Mouse (Mus musculus) heart, adult 2 months (tissue): Measurements from ENCODE around the gene Vps37d.
"Not testable (repeated sequence)": the region's sequence is repeated elsewhere in the genome, so short reads cannot be mapped to it uniquely, and the experiment has no call there.

Experiments
- CTCF ChIP-seq: fragments of 200-600 bp; IDR thresholded peaks from 2 replicates; pipeline ENCODE4 v1.8.1; 2022; ENCODE audit warnings: antibody characterized with exemption, mild to moderate bottlenecking, moderate library complexity
- EP300 ChIP-seq: fragments of 200-500 bp; IDR thresholded peaks from 2 replicates; pipeline ENCODE4 v1.6.1; 2011; ENCODE audit warnings: low read depth, low read length, control low read depth; ENCODE audit not compliant: insufficient read depth
- POLR2A ChIP-seq: fragments of 200-500 bp; IDR thresholded peaks from 2 replicates; pipeline ENCODE4 v1.6.1; 2011; ENCODE audit warnings: mild to moderate bottlenecking, low read depth, low read length, control low read depth; ENCODE audit not compliant: insufficient read depth

DNA sequence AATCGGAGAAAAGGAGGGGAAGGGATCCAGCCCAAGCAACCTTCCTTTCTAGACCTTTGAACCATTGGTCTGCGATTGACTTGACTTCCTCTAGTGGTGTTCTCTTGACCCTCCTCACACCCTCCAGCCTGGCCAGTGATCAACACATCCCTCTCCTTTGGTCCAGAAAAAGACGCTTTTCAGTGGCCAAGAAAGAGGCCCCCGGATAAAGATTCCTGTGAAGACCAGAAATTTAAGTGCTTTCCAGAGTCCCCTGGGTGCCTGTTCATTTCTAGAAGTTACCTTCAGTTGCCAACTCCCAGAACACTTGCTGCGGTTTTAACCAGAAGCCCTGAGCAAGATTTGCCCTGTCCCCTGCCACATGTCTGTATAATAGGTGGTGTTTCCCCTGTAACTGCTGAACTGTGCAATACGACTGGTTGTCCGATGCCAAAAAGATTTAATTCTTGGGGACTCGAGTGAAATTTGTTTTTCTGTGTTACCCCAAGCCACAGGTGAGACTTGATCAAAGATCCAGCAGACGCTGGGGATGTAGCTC, 13.1 kb downstream of the Vps37d start, which contains the start of gene Bud23:
- not testable (repeated sequence) for TF ChIP-seq POLR2A, EP300, CTCF
